Mouse (Mus musculus): ENCODE data around the gene Gm17324. TPM values are rescaled to one million over a fixed set of nuclear protein-coding genes. Genes with fewer than 3 reads are reported as not detected.

Gm17324 gene
- total RNA-seq, 2 experiments from 2014 or later = 0.46 TPM; not detected in 1

DNA sequence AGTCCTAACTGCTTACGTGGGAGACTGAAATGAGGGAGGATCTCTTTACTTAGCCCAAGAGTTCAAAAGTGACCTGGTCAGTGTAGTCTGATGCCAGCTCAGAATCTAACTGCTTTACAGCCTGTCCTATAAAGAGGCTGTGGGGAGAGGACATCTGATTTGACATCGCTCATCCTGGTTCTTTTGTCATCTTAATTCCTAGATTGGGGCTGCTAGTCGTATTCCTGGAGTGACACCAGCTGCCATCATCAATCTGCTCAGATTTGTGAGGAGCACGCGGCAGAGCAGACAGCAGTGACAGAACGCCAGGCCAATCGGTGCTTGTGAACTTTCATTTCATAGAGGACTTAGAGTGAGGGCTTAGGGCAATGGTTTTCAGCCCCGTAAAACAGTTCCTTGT, 25.0 kb upstream of the Gm17324 start:
- peak; percentile 10 for ATAC-seq (replicated peaks; ENCODE audit: poor library complexity, severe bottlenecking)

- ATAC-seq (replicated peaks; ENCODE audit: poor library complexity, severe bottlenecking) = no peak
Observed at GRCm38 (mm10) chr9:78465725-78466124, 17.1 kb upstream of the Gm17324 start.

DNA sequence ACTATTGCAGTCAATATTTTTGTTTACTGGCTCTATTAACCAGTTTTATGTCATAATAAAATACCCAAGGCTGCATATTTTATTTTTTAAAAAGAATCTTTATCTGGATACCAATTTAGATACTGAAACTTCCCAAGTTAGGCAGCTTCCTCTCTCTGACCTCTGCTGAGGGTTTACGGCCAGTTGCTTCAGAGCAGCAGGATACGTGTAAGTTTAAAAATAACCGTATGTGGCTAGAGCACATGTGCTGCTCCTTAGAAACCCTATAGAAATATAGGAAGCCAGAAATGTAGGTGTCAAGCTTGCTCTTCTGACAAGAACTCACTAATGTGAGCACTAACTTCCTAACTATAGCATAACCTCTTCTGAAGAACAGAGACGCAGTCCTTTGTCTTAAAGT, 14.8 kb upstream of the Gm17324 start:
- peak; percentile 96 for ATAC-seq (replicated peaks; ENCODE audit: poor library complexity, severe bottlenecking)

- ATAC-seq (replicated peaks; ENCODE audit: poor library complexity, severe bottlenecking) = no peak
Observed at GRCm38 (mm10) chr9:78457026-78457425, 8.4 kb upstream of the Gm17324 start.

DNA sequence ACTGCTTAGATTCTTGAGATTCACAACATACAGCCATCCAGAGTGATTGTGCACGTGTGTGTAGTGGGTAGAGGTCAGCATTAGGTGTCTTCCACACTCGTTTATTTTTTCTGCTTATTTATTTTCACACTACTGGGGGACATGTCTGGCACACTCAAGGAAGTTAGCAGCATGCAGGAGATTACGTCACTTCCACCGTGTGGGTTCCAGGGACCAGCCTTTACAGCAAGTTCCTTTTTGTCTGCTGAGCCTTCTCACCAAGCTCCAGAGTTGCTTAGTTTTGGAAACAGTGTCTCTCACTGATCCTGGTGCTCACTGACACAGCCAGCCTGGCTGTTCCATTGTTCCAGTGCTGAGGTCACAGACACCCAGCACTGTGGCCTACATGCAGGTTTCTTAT, 2.8 kb upstream of the Gm17324 start:
- ATAC-seq (replicated peaks; ENCODE audit: poor library complexity, severe bottlenecking) = peak; percentile 69

- peak; percentile 52 for ATAC-seq (replicated peaks; ENCODE audit: poor library complexity, severe bottlenecking)
Observed at GRCm38 (mm10) chr9:78450404-78450803, 1.8 kb upstream of the Gm17324 start.

GRCm38 (mm10) chr9:78447606-78447972, 997 bp downstream of the Gm17324 start:
- no peak for ATAC-seq (replicated peaks; ENCODE audit: poor library complexity, severe bottlenecking)

- peak; percentile 86 for ATAC-seq (replicated peaks; ENCODE audit: poor library complexity, severe bottlenecking)
Observed at GRCm38 (mm10) chr9:78442579-78443392, 5.8 kb downstream of the Gm17324 start, which contains the start of gene Cgas. Gene Cgas, minus strand, starts transcription at chr9:78443237.

GRCm38 (mm10) chr9:78442237-78442578, 6.4 kb downstream of the Gm17324 start:
- ATAC-seq (replicated peaks; ENCODE audit: poor library complexity, severe bottlenecking) = no peak; the same call in 1 of the 2 replicates

- ATAC-seq (replicated peaks; ENCODE audit: poor library complexity, severe bottlenecking) = no peak
Observed at GRCm38 (mm10) chr9:78439426-78439825, 9.2 kb downstream of the Gm17324 start.

DNA sequence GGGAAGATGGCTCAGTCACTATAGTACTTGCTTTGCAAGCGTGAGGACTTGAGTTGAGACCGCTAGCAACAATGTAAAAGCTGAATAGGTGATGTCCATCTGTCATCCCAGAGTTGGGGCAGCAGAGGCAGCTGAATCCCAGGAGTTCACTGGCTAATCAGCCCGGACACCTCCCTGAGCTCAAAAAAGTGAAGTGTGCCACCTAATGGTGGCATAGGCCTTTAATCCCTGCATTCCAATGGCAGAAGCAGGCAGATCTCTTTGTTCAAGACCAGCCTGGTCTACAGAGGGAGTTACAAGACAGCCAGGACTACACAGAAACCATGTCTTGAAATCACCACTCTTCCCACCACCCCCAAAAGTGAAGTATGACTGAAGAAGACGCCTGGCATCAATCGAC, 16.1 kb downstream of the Gm17324 start:
- ATAC-seq (replicated peaks; ENCODE audit: poor library complexity, severe bottlenecking) = no peak

DNA sequence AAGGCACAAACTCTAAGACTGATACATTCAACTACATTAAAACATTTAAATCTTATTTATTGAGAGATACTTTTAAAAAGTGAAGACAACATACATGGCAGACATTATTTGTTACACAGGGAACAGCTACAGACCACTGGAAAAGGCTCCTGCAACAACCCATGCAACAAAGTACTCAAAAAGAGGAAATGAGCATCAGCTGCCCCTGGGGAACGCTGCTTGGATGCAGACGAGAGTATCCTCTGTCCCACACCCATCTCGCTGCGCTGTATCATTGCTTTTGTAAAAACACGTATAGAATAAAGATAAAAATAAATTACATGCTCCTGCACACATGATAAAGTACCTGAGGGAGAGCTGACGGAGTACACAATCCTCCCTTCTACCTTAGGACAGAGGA, 18.1 kb downstream of the Gm17324 start:
- peak; percentile 65 for ATAC-seq (replicated peaks; ENCODE audit: poor library complexity, severe bottlenecking)

- ATAC-seq (replicated peaks; ENCODE audit: poor library complexity, severe bottlenecking) = no peak
Observed at GRCm38 (mm10) chr9:78429551-78429950, 19.0 kb downstream of the Gm17324 start.

- ATAC-seq (replicated peaks; ENCODE audit: poor library complexity, severe bottlenecking) = no peak
Observed at GRCm38 (mm10) chr9:78428870-78429432, 19.6 kb downstream of the Gm17324 start.

GRCm38 (mm10) chr9:78428185-78428584, 20.4 kb downstream of the Gm17324 start:
- ATAC-seq (replicated peaks; ENCODE audit: poor library complexity, severe bottlenecking) = peak; percentile 91

- ATAC-seq (replicated peaks; ENCODE audit: poor library complexity, severe bottlenecking) = peak; percentile 27
Observed at GRCm38 (mm10) chr9:78427362-78427781, 21.2 kb downstream of the Gm17324 start.

GRCm38 (mm10) chr9:78401596-78401995, 47.0 kb downstream of the Gm17324 start:
- no peak for ATAC-seq (replicated peaks; ENCODE audit: poor library complexity, severe bottlenecking)

GRCm38 (mm10) chr9:78400570-78400969, 48.0 kb downstream of the Gm17324 start:
- ATAC-seq (replicated peaks; ENCODE audit: poor library complexity, severe bottlenecking) = no peak
